Mouse (Mus musculus) bone marrow, adult 2 months (tissue): ENCODE measurements around the gene Lrrc8d. TPM values are rescaled to one million over a fixed set of nuclear protein-coding genes. Genes with fewer than 3 reads are reported as not detected.

Source experiments
- H3K27ac ChIP-seq: fragments of 200-500 bp; 2 replicates; pipeline ENCODE4 v1.5.1; 2012; ENCODE audit warnings: low read depth, mild to moderate bottlenecking, control low read depth, inconsistent platforms, low read length; ENCODE audit not compliant: control insufficient read depth, poor library complexity, insufficient read depth
- H3K4me1 ChIP-seq: fragments of 200-500 bp; 2 replicates; pipeline ENCODE4 v1.6.1; 2011; ENCODE audit warnings: low read length; ENCODE audit not compliant: control insufficient read depth, insufficient read depth
- H3K4me3 ChIP-seq: fragments of 200-500 bp; replicated peaks from 2 replicates; pipeline ENCODE3; 2011; ENCODE audit warnings: mild to moderate bottlenecking, low read depth, low read length, control low read depth; ENCODE audit not compliant: control insufficient read depth
- CTCF ChIP-seq: fragments of 200-500 bp; IDR thresholded peaks from 2 replicates; pipeline ENCODE4 v1.5.1; 2011; ENCODE audit warnings: low read length, control low read depth; ENCODE audit not compliant: control insufficient read depth, insufficient read depth
- POLR2A ChIP-seq: fragments of 200-500 bp; IDR thresholded peaks from 2 replicates; pipeline ENCODE4 v1.6.1; 2011; ENCODE audit warnings: low read depth, mild to moderate bottlenecking, control low read depth, low read length, borderline replicate concordance; ENCODE audit not compliant: control insufficient read depth
- WGBS: fragments of 180-500 bp; shearing (Covaris S2); methylation state at CpG from one replicate; pipeline ENCODE4 v1.1.7; 2018; 5-methylcytosine and 5-hydroxymethylcytosine counted together
- polyA plus RNA-seq: library from polyadenylated mRNA; stranded (reverse); fragments of >200 nt; gene quantifications from 2 replicates; pipeline ENCODE4 v1.2.4, GENCODE M21; 2011; ENCODE audit warnings: low replicate concordance; ENCODE audit not compliant: missing spikeins, insufficient read depth, insufficient read length

Lrrc8d gene
- polyA plus RNA-seq, 1 experiment: 20.5 TPM

DNA sequence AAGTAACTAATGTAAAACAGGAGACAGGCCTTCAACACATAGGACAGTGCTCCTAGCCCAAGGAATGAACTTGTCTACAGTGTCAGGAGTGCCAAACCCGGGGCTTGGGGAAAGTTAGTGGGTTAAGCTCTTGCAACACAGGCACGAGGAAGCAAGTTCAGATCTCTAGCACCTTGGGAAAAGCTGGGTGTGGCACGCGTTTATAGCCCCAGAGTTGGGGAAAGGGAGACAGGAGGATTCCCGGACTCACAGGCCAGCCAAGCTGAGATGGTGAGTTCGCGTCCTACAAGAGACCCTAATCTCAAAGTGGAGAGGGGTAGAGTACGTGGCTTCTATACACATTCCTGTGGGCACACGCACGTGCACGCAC is 3.5 kb downstream of the Lrrc8d start:
- WGBS: 62% methylated on average over 11 of the region's 11 CpGs
- Histone ChIP-seq H3K4me3 (peak overlapping the region; percentile 14), H3K27ac (peak overlapping the region; percentile 16), H3K4me1 (peaks cover 7% of the 10 kb centered on the region)
- TF ChIP-seq CTCF (no peak), POLR2A (no peak)

DNA sequence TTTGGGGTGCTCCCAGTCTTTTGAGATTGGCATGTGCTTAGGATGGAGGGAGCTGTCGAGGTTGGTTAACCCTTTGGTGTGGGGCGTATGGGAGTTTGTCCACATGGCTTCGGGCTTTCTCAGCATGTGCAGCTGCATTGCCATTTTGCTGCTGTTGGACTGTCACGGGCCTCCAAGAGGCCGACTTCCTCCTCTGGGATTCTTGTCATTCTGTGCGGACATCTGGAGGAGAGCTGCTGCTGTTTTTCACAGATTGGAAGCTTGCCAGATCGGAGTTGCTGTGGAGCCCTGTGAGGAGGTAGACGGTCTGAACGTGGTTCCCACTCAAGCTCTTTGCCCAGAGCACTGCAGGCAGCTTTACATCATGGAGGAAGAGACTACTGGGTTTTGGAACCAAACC is 4.8 kb downstream of the Lrrc8d start:
- TF ChIP-seq POLR2A: no peak
- H3K4me3 ChIP-seq: no peak overlapping the region
- WGBS: 69% methylated on average over 9 of the region's 9 CpGs
- H3K4me1 ChIP-seq: peaks cover 7% of the 10 kb centered on the region
- H3K27ac ChIP-seq: no peak overlapping the region

DNA sequence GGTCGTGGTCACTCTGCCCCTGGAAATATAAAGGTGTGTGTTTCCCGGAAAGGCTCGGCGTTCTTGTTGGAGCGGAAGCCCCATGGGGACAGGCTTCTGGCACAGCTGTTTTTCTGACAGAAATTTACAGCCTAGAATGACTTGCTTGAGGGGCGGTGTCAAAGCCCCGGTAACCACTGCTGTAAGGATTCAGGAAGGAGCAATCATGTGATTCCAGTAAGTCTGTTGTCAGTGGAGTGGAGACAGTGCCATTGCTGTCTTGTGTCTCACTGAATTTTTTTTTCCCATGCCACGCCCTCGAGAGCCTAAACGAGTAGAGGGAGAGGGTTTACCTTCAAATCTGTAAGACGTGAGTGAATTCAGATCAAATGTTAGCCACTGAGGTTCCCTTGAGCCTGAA is 6.9 kb downstream of the Lrrc8d start:
- peaks cover 10% of the 10 kb centered on the region for H3K4me1 ChIP-seq
- no peak overlapping the region for H3K27ac ChIP-seq
- TF ChIP-seq CTCF (no peak), POLR2A (no peak)
- WGBS: 15% methylated on average over 11 of the region's 11 CpGs
- no peak overlapping the region for H3K4me3 ChIP-seq

DNA sequence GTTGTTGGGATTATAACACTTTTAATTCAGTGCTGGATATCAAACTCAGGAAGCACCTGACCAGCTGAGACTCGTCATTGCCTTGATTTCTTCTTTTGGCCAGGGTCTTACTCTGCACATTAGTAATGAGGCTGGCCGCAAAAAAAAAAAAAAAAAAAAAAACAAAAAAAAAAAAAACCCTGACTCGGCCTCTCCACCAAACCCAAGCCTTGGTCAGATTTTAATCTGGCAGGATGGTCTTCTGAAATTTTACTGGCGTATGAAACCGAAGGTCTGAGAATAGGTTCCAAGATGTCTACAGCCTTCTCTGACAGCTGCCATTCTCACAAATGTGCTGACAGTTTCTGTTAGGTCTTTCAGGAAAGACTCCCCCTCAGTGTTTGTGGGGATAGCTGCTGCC is 8.5 kb downstream of the Lrrc8d start:
- Histone ChIP-seq H3K4me1 (peaks cover 10% of the 10 kb centered on the region; the same call in 1 of the 2 replicates), H3K4me3 (no peak overlapping the region), H3K27ac (no peak overlapping the region)
- TF ChIP-seq CTCF (no peak), POLR2A (no peak)
- WGBS: 52% methylated on average over 5 of the region's 5 CpGs

DNA sequence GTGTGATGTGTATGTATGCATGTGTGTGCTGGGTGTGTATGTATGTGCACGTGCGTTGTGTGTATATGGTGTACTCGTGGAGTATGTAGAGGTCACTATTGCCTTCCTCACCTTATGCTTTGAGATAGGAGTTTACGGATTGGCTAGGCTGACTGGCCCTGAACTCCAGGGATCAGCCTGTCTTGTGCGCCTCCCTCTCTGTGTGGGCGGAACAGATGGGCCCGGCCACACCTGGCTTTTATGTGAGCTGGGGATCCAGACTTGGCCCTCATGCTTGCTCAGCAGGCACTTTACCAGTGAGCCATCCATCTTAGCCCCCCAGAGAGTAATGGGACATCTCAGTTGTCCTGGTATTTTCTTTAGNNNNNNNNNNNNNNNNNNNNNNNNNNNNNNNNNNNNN is 10.7 kb downstream of the Lrrc8d start:
- H3K4me3 ChIP-seq: no peak overlapping the region
- no peak for TF ChIP-seq POLR2A
- TF ChIP-seq CTCF: no peak
- H3K27ac ChIP-seq: no peak overlapping the region
- H3K4me1 ChIP-seq: peaks cover 7% of the 10 kb centered on the region; the same call in 1 of the 2 replicates
- WGBS: 94% methylated on average over 7 of the region's 7 CpGs

DNA sequence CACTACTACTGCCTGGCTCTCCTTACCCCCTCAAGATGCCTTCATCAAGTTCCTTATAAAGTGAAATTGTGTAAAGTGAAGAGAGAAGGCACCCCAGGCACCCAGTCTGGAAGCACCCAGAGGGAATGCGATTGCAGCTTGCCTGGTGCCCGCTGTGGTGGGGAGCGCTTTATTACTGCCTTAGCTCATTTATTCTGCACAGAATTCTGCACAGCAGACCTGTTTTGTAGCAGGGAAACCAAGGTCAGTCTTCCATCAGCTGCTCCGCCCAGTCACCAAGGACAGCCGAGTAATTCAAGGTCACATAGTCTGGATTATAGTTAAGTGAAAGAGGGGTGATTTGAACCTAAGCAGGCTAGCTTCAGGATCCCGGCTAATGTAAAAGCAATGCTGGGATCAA is 14.7 kb downstream of the Lrrc8d start:
- TF ChIP-seq POLR2A (no peak), CTCF (no peak)
- WGBS: 87% methylated on average over 6 of the region's 6 CpGs
- Histone ChIP-seq H3K27ac (no peak overlapping the region), H3K4me1 (peaks cover 14% of the 10 kb centered on the region), H3K4me3 (no peak overlapping the region)

DNA sequence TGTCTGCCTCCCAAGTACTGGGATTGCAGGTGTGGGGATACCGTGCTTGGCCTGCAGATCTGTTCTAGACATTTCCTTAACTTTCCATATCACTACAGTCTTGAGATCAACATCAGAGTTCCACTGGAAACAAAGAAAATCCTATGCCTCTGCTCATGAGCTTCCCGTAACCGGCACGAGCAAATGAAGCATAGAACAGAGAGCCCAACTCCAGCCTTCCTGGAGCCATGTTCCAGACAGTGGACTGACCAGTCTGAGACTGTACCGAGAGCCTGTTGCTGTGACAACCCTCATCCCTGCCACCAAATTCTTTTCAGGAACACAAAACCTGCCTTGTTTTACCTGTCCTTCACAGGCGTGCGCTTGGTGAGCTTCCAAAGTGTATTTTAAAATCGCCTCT is 15.3 kb downstream of the Lrrc8d start:
- WGBS: 79% methylated on average over 8 of the region's 8 CpGs
- Histone ChIP-seq H3K4me3 (no peak overlapping the region), H3K27ac (no peak overlapping the region), H3K4me1 (peaks cover 16% of the 10 kb centered on the region)
- no peak for TF ChIP-seq POLR2A
- no peak for TF ChIP-seq CTCF

DNA sequence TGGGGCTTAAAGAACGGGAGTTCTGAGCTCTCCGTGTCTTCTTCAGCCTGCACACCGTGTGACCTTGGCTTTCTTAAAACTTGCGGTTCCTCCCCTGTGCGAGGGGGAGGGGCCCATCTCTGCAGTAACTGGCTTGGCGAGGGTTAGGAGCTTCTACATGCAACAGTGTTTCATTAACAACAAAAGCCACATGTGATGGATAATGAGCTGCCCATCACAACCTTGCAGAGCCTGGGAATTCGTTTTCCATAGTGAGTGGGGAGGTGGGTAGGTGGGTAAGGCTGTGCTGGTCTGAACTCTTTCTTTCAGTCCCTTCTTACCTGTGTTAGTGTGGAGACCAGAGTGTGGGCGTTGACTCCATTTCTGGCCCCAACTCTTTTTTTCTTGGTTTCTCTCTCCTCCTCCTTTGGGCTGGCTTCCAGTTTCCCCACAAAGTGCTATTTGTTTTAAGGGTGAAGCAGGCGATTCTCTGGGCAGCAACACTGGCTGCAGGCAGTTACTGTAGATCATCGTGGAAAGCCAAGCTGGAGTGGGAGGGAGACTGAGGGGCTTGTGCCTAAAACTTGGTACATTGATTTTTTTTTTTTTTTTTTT is 15.9 kb downstream of the Lrrc8d start:
- Histone ChIP-seq H3K4me1 (peaks cover 15% of the 10 kb centered on the region), H3K27ac (no peak overlapping the region), H3K4me3 (no peak overlapping the region)
- 15% methylated on average over 10 of the region's 10 CpGs for WGBS
- TF ChIP-seq CTCF (no peak), POLR2A (no peak)

DNA sequence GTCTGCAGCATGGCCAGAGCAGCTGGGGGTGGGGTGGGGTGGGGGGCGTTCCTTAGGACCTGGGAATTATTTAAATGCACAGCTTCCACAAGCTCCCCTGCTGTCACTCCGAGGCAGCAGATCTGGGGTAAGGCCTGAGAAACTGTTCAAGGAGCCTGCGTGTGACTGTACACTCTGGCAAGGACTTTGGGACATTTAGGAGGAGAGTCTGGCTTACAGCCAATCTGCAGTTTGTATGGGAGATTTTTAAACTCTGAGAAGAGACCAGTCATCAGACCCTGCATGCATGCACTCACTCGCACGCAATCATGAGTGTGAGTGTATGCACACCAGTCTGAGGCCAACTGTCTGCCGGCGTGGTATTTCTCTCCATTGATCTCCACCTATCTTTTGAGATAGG is 17.5 kb downstream of the Lrrc8d start:
- Histone ChIP-seq H3K4me3 (no peak overlapping the region), H3K4me1 (peaks cover 15% of the 10 kb centered on the region), H3K27ac (peak overlapping the region; percentile 22; the same call in 1 of the 2 replicates)
- TF ChIP-seq POLR2A: no peak
- no peak for TF ChIP-seq CTCF
- 61% methylated on average over 7 of the region's 7 CpGs for WGBS
